Mouse (Mus musculus) urinary bladder, postnatal 25 days (tissue): ENCODE measurements around the gene Sipa1l3.

ENCODE experiments used
- DNase-seq: peaks from one replicate; pipeline ENCODE4 v3.0.0; 2022; ENCODE audit warnings: low spot score

The Sipa1l3 gene

GRCm38 (mm10) chr7:29281201-29282073, 237.0 kb downstream of the Sipa1l3 start, which contains the start of gene Spint2:
Spint2 (minus strand) TSS chr7:29281912.
- peak; percentile 81 for DNase-seq

- no peak for DNase-seq
Measured at GRCm38 (mm10) chr7:29280801-29281200, 237.6 kb downstream of the Sipa1l3 start.

GRCm38 (mm10) chr7:29279924-29280323, 238.5 kb downstream of the Sipa1l3 start:
- DNase-seq, result no peak

- no peak for DNase-seq
Measured at GRCm38 (mm10) chr7:29279261-29279660, 239.2 kb downstream of the Sipa1l3 start.

- DNase-seq, result no peak
Measured at GRCm38 (mm10) chr7:29277510-29277909, 240.9 kb downstream of the Sipa1l3 start.

GRCm38 (mm10) chr7:29276715-29277114, 241.7 kb downstream of the Sipa1l3 start:
- DNase-seq, result no peak

GRCm38 (mm10) chr7:29271687-29272465, 246.6 kb downstream of the Sipa1l3 start:
- no peak for DNase-seq

GRCm38 (mm10) chr7:29270445-29270844, 248.0 kb downstream of the Sipa1l3 start:
- no peak for DNase-seq
